8 mouse cellular contexts compared by ENCODE assay signal in genomic region chr14:54553454-54553974, GRCm38 (mm10). TPM values are rescaled to one million over a fixed set of nuclear protein-coding genes. Genes with fewer than 3 reads are reported as not detected.
DNase-seq lines count a peak whose midpoint lies in the region; ATAC-seq and TF ChIP-seq lines count a peak whose summit lies in the region.

No protein-coding gene starts in this region.

- H3K4me2 ChIP-seq in embryonic facial prominence, embryonic 14.5 days (ENCODE audit: low read depth, low read length) = peak overlapping the region; percentile 95
- H3K4me2 ChIP-seq in intestine, postnatal 0 days (replicated peaks; ENCODE audit: low read depth) = peak overlapping the region; percentile 94
- peak overlapping the region; percentile 89 for H3K4me2 ChIP-seq in midbrain, embryonic 11.5 days

- no peaks in the 10 kb centered on the region for H3K27me3 ChIP-seq in embryonic facial prominence, embryonic 14.5 days (replicated peaks; ENCODE audit: control insufficient read depth, insufficient read depth, low read length)
- H3K27me3 ChIP-seq in intestine, postnatal 0 days (replicated peaks; ENCODE audit: control insufficient read depth, insufficient read depth, low read length) = no peaks in the 10 kb centered on the region
- no peaks in the 10 kb centered on the region for H3K27me3 ChIP-seq in midbrain, embryonic 11.5 days (ENCODE audit: control insufficient read depth, insufficient read depth, low read length)

- intact Hi-C loops in left cerebral cortex, postnatal 36 days (cut with DNase I) = no loop called here

- TF ChIP-seq CTCF in intestine, postnatal 0 days (IDR thresholded peaks at IDR 0.05; ENCODE audit: low read depth) = no peak

- peak overlapping the region; percentile 88 for H3K9ac ChIP-seq in embryonic facial prominence, embryonic 14.5 days (ENCODE audit: low read depth, low read length)
- H3K9ac ChIP-seq in intestine, postnatal 0 days (ENCODE audit: low read depth, low read length) = peak overlapping the region; percentile 72
- H3K9ac ChIP-seq in midbrain, embryonic 11.5 days (ENCODE audit: low read length) = peak overlapping the region; percentile 80

- H3K4me1 ChIP-seq in embryonic facial prominence, embryonic 14.5 days (ENCODE audit: control insufficient read depth, insufficient read depth, low read length) = peaks cover 6% of the 10 kb centered on the region
- no peaks in the 10 kb centered on the region for H3K4me1 ChIP-seq in intestine, postnatal 0 days (replicated peaks; ENCODE audit: control insufficient read depth, insufficient read depth, low read length)
- peaks cover 7% of the 10 kb centered on the region for H3K4me1 ChIP-seq in midbrain, embryonic 11.5 days (ENCODE audit: control insufficient read depth, insufficient read depth, low read length)

- peak; percentile 20 to 25 for DNase-seq in cerebellum, adult 18-20 months
- DNase-seq in cerebellum, adult 11-12 months = no peak
- peak; percentile 45 for DNase-seq in CD4-positive helper T cell, adult 2 months (ENCODE audit: low read depth, low spot score)
- peak; percentile 69 for DNase-seq in embryonic facial prominence, embryonic 14.5 days (ENCODE audit: low spot score)
- DNase-seq in midbrain, embryonic 11.5 days (ENCODE audit: low spot score, missing footprints) = peak; percentile 91
- DNase-seq in left cerebral cortex, postnatal 36 days (ENCODE audit: low spot score in 2 of 2) = no peak

- no peak for ATAC-seq in embryonic facial prominence, embryonic 14.5 days (ENCODE audit: low read depth)
- no peak for ATAC-seq in intestine, postnatal 0 days
- no peak for ATAC-seq in midbrain, embryonic 11.5 days (ENCODE audit: low FRiP score)
- ATAC-seq in activated CD4-positive, CD25-positive, alpha-beta regulatory T cell, adult 4 months = no peak

- H3K36me3 ChIP-seq in embryonic facial prominence, embryonic 14.5 days (ENCODE audit: control insufficient read depth, insufficient read depth, low read length) = peaks cover 23% of the 10 kb centered on the region
- H3K36me3 ChIP-seq in intestine, postnatal 0 days (ENCODE audit: control insufficient read depth, insufficient read depth) = peaks cover 16% of the 10 kb centered on the region
- no peaks in the 10 kb centered on the region for H3K36me3 ChIP-seq in midbrain, embryonic 11.5 days (ENCODE audit: control insufficient read depth, insufficient read depth, low read length)

- H3K9me3 ChIP-seq in embryonic facial prominence, embryonic 14.5 days (ENCODE audit: control insufficient read depth, low read length) = no peaks in the 10 kb centered on the region
- H3K9me3 ChIP-seq in intestine, postnatal 0 days (ENCODE audit: control insufficient read depth) = no peaks in the 10 kb centered on the region
- H3K9me3 ChIP-seq in midbrain, embryonic 11.5 days (ENCODE audit: control insufficient read depth, low read length) = no peaks in the 10 kb centered on the region

- H3K27ac ChIP-seq in embryonic facial prominence, embryonic 14.5 days (replicated peaks; ENCODE audit: low read depth, low read length) = peak overlapping the region; percentile 90
- peak overlapping the region; percentile 75 for H3K27ac ChIP-seq in intestine, postnatal 0 days (ENCODE audit: low read depth, low read length)
- H3K27ac ChIP-seq in midbrain, embryonic 11.5 days (ENCODE audit: low read depth, low read length) = peak overlapping the region; percentile 75

- peak overlapping the region; percentile 67 for H3K4me3 ChIP-seq in embryonic facial prominence, embryonic 14.5 days (ENCODE audit: low read depth, low read length)
- peak overlapping the region; percentile 57 for H3K4me3 ChIP-seq in intestine, postnatal 0 days (ENCODE audit: low read depth, low read length)
- peak overlapping the region; percentile 51 for H3K4me3 ChIP-seq in midbrain, embryonic 11.5 days (ENCODE audit: low read depth, low read length)

- WGBS in embryonic facial prominence, embryonic 14.5 days = 2% methylated on average over 21 of the region's 21 CpGs
- WGBS in intestine, postnatal 0 days = 1% methylated on average over 21 of the region's 21 CpGs
- 6% methylated on average over 21 of the region's 21 CpGs for WGBS in midbrain, embryonic 11.5 days

RNA-seq across cellular contexts. Expression of gene Haus4, which starts 0.9 kb away (rescaled TPM):
- 40.4 and 44.3 TPM in 2 replicates for polyA plus RNA-seq in embryonic facial prominence, embryonic 14.5 days (2014; fragmentation: Nextera tagmentation; extraction: Ambion mirVana)
- polyA plus RNA-seq in intestine, postnatal 0 days (2015; fragmentation: Nextera tagmentation; extraction: Ambion mirVana) = 28.2 and 29.4 TPM in 2 replicates
- 35.3 and 41.9 TPM in 2 replicates for polyA plus RNA-seq in midbrain, embryonic 11.5 days (2014; fragmentation: Nextera tagmentation; extraction: Ambion mirVana)
- 1 to 10 TPM; 1.6 to 4.7 TPM for total RNA-seq in left cerebral cortex, postnatal 36 days (2021)
- 10 to 100 TPM; 30.2 to 33.5 TPM for polyA plus RNA-seq in activated CD4-positive, CD25-positive, alpha-beta regulatory T cell, adult 4 months (2017; shearing (Covaris generic))

RNA-seq across cellular contexts. Expression of gene Ajuba, which starts 23.8 kb away (rescaled TPM):
- 10.7 and 11.7 TPM in 2 replicates for polyA plus RNA-seq in embryonic facial prominence, embryonic 14.5 days (2014; fragmentation: Nextera tagmentation; extraction: Ambion mirVana)
- polyA plus RNA-seq in intestine, postnatal 0 days (2015; fragmentation: Nextera tagmentation; extraction: Ambion mirVana) = 13.1 and 15.1 TPM in 2 replicates
- polyA plus RNA-seq in midbrain, embryonic 11.5 days (2014; fragmentation: Nextera tagmentation; extraction: Ambion mirVana) = 24.3 and 25.1 TPM in 2 replicates
- 1 to 10 TPM; 1.5 to 2.0 TPM for total RNA-seq in left cerebral cortex, postnatal 36 days (2021)
- polyA plus RNA-seq in activated CD4-positive, CD25-positive, alpha-beta regulatory T cell, adult 4 months (2017; shearing (Covaris generic)) = under 1 TPM in 1 of 2 experiments, not detected in 1; 0.20 TPM

RNA-seq across cellular contexts. Expression of gene Prmt5, which starts 36.2 kb away (rescaled TPM):
- 65.3 and 75.7 TPM in 2 replicates for polyA plus RNA-seq in embryonic facial prominence, embryonic 14.5 days (2014; fragmentation: Nextera tagmentation; extraction: Ambion mirVana)
- polyA plus RNA-seq in intestine, postnatal 0 days (2015; fragmentation: Nextera tagmentation; extraction: Ambion mirVana) = 18.1 and 20.9 TPM in 2 replicates
- polyA plus RNA-seq in midbrain, embryonic 11.5 days (2014; fragmentation: Nextera tagmentation; extraction: Ambion mirVana) = 137 and 139 TPM in 2 replicates
- 10 to 100 TPM; 47.7 to 58.0 TPM for total RNA-seq in left cerebral cortex, postnatal 36 days (2021)
- polyA plus RNA-seq in activated CD4-positive, CD25-positive, alpha-beta regulatory T cell, adult 4 months (2017; shearing (Covaris generic)) = 10 to 100 TPM; 31.4 to 32.9 TPM

RNA-seq across cellular contexts. Expression of gene 4931414P19Rik, which starts 52.3 kb away (rescaled TPM):
- 4.8 and 5.8 TPM in 2 replicates for polyA plus RNA-seq in embryonic facial prominence, embryonic 14.5 days (2014; fragmentation: Nextera tagmentation; extraction: Ambion mirVana)
- 2.9 and 3.1 TPM in 2 replicates for polyA plus RNA-seq in intestine, postnatal 0 days (2015; fragmentation: Nextera tagmentation; extraction: Ambion mirVana)
- polyA plus RNA-seq in midbrain, embryonic 11.5 days (2014; fragmentation: Nextera tagmentation; extraction: Ambion mirVana) = 5.9 and 8.5 TPM in 2 replicates
- total RNA-seq in left cerebral cortex, postnatal 36 days (2021) = 1 to 10 TPM; 6.6 to 8.4 TPM
- polyA plus RNA-seq in activated CD4-positive, CD25-positive, alpha-beta regulatory T cell, adult 4 months (2017; shearing (Covaris generic)) = 1 to 10 TPM; 2.3 TPM

Comparison
In these comparisons a context has a peak if more than half of its experiments do, and no peak if none do; other contexts are left out.
1. DNase-seq: peak in cerebellum, adult 18-20 months (2 of 2), CD4-positive helper T cell, adult 2 months (single experiment), embryonic facial prominence, embryonic 14.5 days (single experiment) and midbrain, embryonic 11.5 days (single experiment); none in cerebellum, adult 11-12 months (single experiment) and left cerebral cortex, postnatal 36 days (0 of 2).
2. Peak in every context shown above with its lines, with median percentiles within 50 percentile points of each other: H3K27ac ChIP-seq, H3K4me2 ChIP-seq, H3K4me3 ChIP-seq and H3K9ac ChIP-seq.